8 mouse cellular contexts compared by ENCODE assay signal in the genomic region with DNA sequence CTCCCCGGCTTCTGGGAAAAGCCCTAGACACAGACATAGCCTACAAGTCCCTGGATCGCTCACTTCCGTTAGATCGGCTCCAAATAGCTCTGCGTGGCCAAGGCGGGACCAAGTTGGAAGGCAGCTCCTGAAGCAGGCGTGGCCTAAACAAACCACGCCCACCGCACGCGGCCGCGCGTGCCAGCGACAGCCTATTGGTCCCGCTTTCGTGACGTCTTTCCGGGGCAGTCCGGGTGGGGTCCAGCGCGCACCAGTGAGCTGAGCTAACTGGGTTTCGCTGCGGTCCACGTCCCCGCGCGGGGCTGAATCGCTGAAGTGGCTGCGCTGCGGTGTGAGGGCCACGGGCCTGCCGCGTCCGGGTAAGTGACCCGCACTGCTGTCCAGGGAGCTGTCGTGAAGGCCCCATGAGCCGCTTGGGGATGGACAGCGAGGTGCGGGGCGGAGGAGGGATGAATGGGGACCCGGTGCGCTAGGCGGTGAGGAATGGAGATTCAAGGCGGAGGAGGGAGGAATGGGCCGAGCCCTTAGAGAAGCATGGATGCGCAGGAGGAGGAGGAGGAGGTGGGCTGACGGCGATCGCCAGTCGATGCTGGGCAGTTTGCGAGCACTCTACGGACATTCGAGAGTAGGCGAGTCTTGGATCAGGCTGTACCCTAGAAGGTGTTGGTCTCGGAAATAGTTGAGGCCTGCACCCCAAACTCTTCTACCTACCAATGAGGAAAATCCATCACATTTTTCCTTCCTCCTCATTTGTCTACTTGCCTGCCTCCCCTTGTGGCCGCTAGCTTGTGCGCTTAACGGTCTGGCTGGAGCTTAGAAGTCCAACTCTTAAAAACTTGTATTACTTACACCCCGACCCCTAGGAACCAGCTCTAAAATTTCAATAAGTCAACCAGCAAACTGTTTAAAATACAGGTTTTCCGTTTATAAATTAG. TPM values are rescaled to one million over a fixed set of nuclear protein-coding genes. Genes with fewer than 3 reads are reported as not detected.
DNase-seq lines count a peak whose midpoint lies in the region; ATAC-seq and TF ChIP-seq lines count a peak whose summit lies in the region.

Gene 1810055G02Rik (plus strand): TSS at position 216 of the 935 bp plus-strand sequence.

- CTCF ChIA-PET in Patski (lab: Charles Lee): interaction anchor here (1.0 to 1.3 kb wide), 5 partner anchors 9 to 108 kb away, joined by 3 to 6 read pairs (median 4); no protein-coding TSS in a partner anchor

- peak within 1 kb of the TSS; percentile 88 for H3K9ac ChIP-seq in hindbrain, embryonic 13.5 days

- under 1% methylated on average over 61 of the region's 61 CpGs for WGBS in hindbrain, embryonic 13.5 days

- peak within 1 kb of the TSS; percentile 79 for H3K4me3 ChIP-seq in hindbrain, embryonic 13.5 days

- POLR2A ChIA-PET in Patski (lab: Charles Lee): interaction anchor here (0.6 to 1.6 kb wide), 2 partner anchors 9 to 14 kb away, joined by 3 read pairs; no protein-coding TSS in a partner anchor

- in situ Hi-C loops in Patski (cut with MboI; ENCODE audit: low pct_unique_long_range_greater_than_20kb): loop anchor here (5.0 kb wide), 1 partner anchor 86 kb away; no protein-coding TSS in a partner anchor

- peak; percentile 95 for ATAC-seq in Patski
- peak; percentile 98 for ATAC-seq in hindbrain, embryonic 13.5 days (ENCODE audit: low FRiP score)

- no peaks in the 10 kb centered on the region for H3K9me3 ChIP-seq in hindbrain, embryonic 13.5 days

- H3K36me3 ChIP-seq in hindbrain, embryonic 13.5 days: peaks cover 6% of the 10 kb centered on the region; the same call in 1 of the 2 replicates

- peak within 1 kb of the TSS; percentile 93 for H3K27ac ChIP-seq in hindbrain, embryonic 13.5 days

- peaks cover 21% of the 10 kb centered on the region for H3K4me1 ChIP-seq in hindbrain, embryonic 13.5 days (replicated peaks)

- DNase-seq in Patski (ENCODE audit: low read depth, low spot score): peak; percentile 92
- peak; percentile 99 to 100 for DNase-seq in cerebellum, postnatal 14 days
- DNase-seq in frontal cortex, postnatal 14 days (ENCODE audit: low spot score in 2 of 2): peak; percentile 97 to 99
- peak; percentile 98 to 99 for DNase-seq in layer of hippocampus, postnatal 25 days (ENCODE audit: extremely low spot score in 1 of 2, low spot score in 1 of 2)
- peak; percentile 98 for DNase-seq in lung, postnatal 25 days (ENCODE audit: low spot score)
- DNase-seq in retina, embryonic 14.5 days (ENCODE audit: low spot score): peak; percentile 96
- peak; percentile 96 for DNase-seq in thymus, postnatal 4 days

- peak within 1 kb of the TSS; percentile 62 for H3K4me2 ChIP-seq in hindbrain, embryonic 13.5 days

- H3K27me3 ChIP-seq in Patski: no peaks in the 10 kb centered on the region
- no peaks in the 10 kb centered on the region for H3K27me3 ChIP-seq in hindbrain, embryonic 13.5 days

- no peak for TF ChIP-seq CTCF in Patski (IDR thresholded peaks at IDR 0.05)

RNA-seq across cellular contexts. Expression of gene 1810055G02Rik, which starts in this region (rescaled TPM):
- 58.9 TPM for polyA plus RNA-seq in Patski (2021)
- polyA plus RNA-seq in hindbrain, embryonic 13.5 days (2015; fragmentation: Nextera tagmentation; extraction: Ambion mirVana): 33.5 and 33.9 TPM in 2 replicates
- total RNA-seq in layer of hippocampus, postnatal 25 days (2021): 10 to 100 TPM; 28.3 to 28.6 TPM

Comparison
In these comparisons a context has a peak if more than half of its experiments do, and no peak if none do; other contexts are left out.
1. Peak in every context shown above with its lines: DNase-seq, ATAC-seq, H3K4me3 ChIP-seq and H3K27ac ChIP-seq.